Mouse (Mus musculus) kidney, postnatal 0 days (tissue): Measurements from ENCODE around the gene Adam17. TPM values are rescaled to one million over a fixed set of nuclear protein-coding genes. Genes with fewer than 3 reads are reported as not detected.

Experiments
- ATAC-seq: fragments of 200-750 bp; cut with Nextera tagmentation; replicated peaks from 2 replicates; pipeline ENCODE4 v1.8.0; 2017; ENCODE audit warnings: low read depth, moderate number of reproducible peaks, moderate TSS enrichment, moderate library complexity; ENCODE audit not compliant: low FRiP score
- DNase-seq: peaks from one replicate; pipeline ENCODE4 v3.0.0-alpha.2; 2016; ENCODE audit warnings: low spot score
- H3K27ac ChIP-seq: fragments of 300-500 bp; sonication (generic); 2 replicates; pipeline ENCODE4 v1.5.1; 2014; ENCODE audit warnings: mild to moderate bottlenecking
- H3K27me3 ChIP-seq: fragments of 300-500 bp; sonication (generic); 2 replicates; pipeline ENCODE4 v1.6.1; 2014; ENCODE audit warnings: low read length, mixed read lengths; ENCODE audit not compliant: insufficient read depth
- H3K36me3 ChIP-seq: fragments of 300-500 bp; sonication (generic); 2 replicates; pipeline ENCODE4 v1.6.1; 2014; ENCODE audit warnings: low read length, mixed read lengths; ENCODE audit not compliant: insufficient read depth
- H3K4me1 ChIP-seq: fragments of 300-500 bp; sonication (generic); replicated peaks from 2 replicates; pipeline ENCODE4 v1.6.1; 2014; ENCODE audit warnings: antibody characterized with exemption, low read length, mixed read lengths; ENCODE audit not compliant: insufficient read depth
- H3K4me2 ChIP-seq: fragments of 300-500 bp; sonication (generic); 2 replicates; pipeline ENCODE4 v1.6.1; 2014; ENCODE audit warnings: mild to moderate bottlenecking, low read length, moderate library complexity, mixed read lengths
- H3K4me3 ChIP-seq: fragments of 300-500 bp; sonication (generic); replicated peaks from 2 replicates; pipeline ENCODE4 v1.5.1; 2014; ENCODE audit warnings: low read depth, low read length
- H3K9ac ChIP-seq: fragments of 300-500 bp; sonication (generic); 2 replicates; pipeline ENCODE4 v1.6.1; 2014; ENCODE audit warnings: low read depth, low read length
- H3K9me3 ChIP-seq: fragments of 300-500 bp; sonication (generic); replicated peaks from 2 replicates; pipeline ENCODE4 v1.6.1; 2016; ENCODE audit warnings: low read length, inconsistent platforms, mixed read lengths
- CTCF ChIP-seq: IDR thresholded peaks from 2 replicates; pipeline ENCODE4 v1.5.1; 2016; ENCODE audit warnings: antibody characterized with exemption, low read depth, mild to moderate bottlenecking, moderate library complexity
- WGBS: fragments of 180-500 bp; shearing (Covaris S2); extraction: QIAGEN DNeasy Blood & Tissue Kit; methylation state at CpG from one replicate; pipeline ENCODE4 v1.1.7; 2014; 5-methylcytosine and 5-hydroxymethylcytosine counted together
- polyA plus RNA-seq: library from polyadenylated mRNA; unstranded; fragments of >200 nt; fragmentation: Nextera tagmentation; extraction: Ambion mirVana; gene quantifications from 2 replicates; pipeline ENCODE4 v1.2.1, GENCODE M21; 2015

The Adam17 gene
- polyA plus RNA-seq, 1 experiment from 2014 or later, result 34.6 TPM

DNA sequence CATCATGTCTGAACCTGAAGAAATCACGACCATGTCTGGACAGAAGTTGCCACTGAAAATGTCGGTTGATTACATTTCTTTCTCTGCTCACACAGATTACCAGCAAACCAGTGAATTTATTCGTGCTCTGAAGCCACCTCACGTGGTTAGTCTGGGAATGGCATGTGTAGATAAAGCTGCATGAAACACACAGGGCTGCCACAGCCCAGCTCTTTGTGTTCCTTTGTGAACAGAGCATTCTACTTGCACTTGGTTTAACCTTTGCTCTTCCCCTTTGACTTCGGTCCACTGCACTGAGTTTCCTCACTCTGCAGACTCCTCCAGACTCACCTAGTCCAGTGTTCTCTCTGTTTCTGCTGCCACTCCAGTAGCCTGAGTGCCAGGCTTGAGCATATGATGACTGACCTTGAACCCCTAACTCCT, 71.1 kb downstream of the Adam17 start:
- peak; percentile 90 for ATAC-seq
- peaks cover 58% of the 10 kb centered on the region for H3K36me3 ChIP-seq

DNA sequence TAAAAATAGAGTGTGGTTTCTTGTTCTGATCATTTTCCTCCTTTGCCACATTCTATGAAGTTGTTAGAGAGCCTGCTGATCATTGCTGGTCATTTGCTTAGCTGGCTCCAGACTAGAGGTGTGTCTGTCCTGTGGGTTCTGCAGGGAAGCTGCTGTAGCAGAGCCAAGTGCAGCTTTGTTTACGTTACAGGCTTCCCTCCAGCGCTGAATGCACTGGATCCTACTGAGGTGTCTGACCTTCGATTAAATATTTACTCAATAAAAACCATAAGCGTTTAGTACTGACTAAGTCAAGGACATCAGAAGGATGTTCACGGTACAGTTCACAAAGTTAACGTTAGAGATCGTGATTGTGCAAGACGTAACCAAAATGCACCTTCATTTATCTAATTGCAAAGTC, 71.5 kb downstream of the Adam17 start:
- Histone ChIP-seq H3K4me2 (no peak overlapping the region), H3K9me3 (no peaks in the 10 kb centered on the region), H3K36me3 (peaks cover 60% of the 10 kb centered on the region), H3K27me3 (no peaks in the 10 kb centered on the region), H3K9ac (no peak overlapping the region), H3K4me1 (no peaks in the 10 kb centered on the region), H3K4me3 (no peak overlapping the region), H3K27ac (peak overlapping the region; percentile 60; the same call in 1 of the 2 replicates)
- 69% methylated on average over 8 of the region's 8 CpGs for WGBS
- no peak for TF ChIP-seq CTCF
- ATAC-seq, result peak; percentile 82
- peak; percentile 23 for DNase-seq

More for the DNA sequence above, 71.1 kb downstream of the Adam17 start:
- H3K27me3 ChIP-seq, result no peaks in the 10 kb centered on the region
- peak; percentile 36 for DNase-seq
- no peak overlapping the region for H3K4me3 ChIP-seq
- 77% methylated on average over 5 of the region's 5 CpGs for WGBS
- H3K4me1 ChIP-seq, result no peaks in the 10 kb centered on the region
- no peak overlapping the region for H3K9ac ChIP-seq
- no peak for TF ChIP-seq CTCF
- H3K27ac ChIP-seq, result peak overlapping the region; percentile 60
- no peak overlapping the region for H3K4me2 ChIP-seq
- no peaks in the 10 kb centered on the region for H3K9me3 ChIP-seq

DNA sequence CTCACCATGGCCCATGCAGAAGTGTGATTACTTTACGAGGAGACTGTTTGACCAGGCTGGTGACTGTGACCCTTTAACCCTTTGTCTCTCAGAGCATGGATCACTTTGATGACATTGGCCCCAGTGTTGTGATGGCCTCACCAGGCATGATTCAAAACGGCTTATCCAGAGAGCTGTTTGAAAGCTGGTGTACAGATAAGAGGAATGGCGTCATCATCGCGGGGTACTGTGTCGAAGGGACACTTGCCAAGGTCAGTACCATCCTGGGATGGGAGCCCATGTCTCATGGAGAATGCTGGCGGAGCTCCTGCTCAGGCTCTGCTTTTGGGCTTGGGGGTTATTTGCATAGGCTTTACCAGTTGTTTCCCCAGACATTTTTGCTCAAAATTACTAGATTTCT, 72.1 kb downstream of the Adam17 start:
- Histone ChIP-seq H3K4me1 (no peaks in the 10 kb centered on the region), H3K4me2 (no peak overlapping the region), H3K36me3 (peaks cover 60% of the 10 kb centered on the region), H3K9me3 (no peaks in the 10 kb centered on the region), H3K4me3 (no peak overlapping the region), H3K9ac (no peak overlapping the region), H3K27me3 (no peaks in the 10 kb centered on the region), H3K27ac (peak overlapping the region; percentile 60; the same call in 1 of the 2 replicates)
- WGBS, result 88% methylated on average over 7 of the region's 7 CpGs
- ATAC-seq (no peak), DNase-seq (no peak)
- TF ChIP-seq CTCF, result no peak

DNA sequence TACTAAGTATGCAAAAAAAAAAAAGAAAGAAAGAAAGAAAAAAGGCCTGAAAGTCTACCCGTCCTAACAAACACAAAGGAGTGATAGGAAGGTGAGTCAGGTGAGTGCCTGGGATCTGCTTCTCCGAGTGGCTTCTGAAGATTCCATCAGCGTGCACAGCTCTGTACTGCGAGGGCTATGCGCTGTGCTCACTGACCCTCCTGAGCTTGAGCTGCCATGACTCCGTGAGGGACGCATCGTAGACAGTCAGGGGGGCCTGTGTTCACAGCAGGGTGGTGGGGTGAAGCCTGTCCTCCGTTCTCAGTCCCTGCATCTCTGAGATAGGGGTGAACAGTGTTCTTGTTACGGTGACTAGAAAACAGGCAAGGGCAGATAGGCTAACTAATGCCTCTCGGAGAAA, 74.6 kb downstream of the Adam17 start:
- no peak for TF ChIP-seq CTCF
- H3K27me3 ChIP-seq, result no peaks in the 10 kb centered on the region
- no peaks in the 10 kb centered on the region for H3K9me3 ChIP-seq
- H3K9ac ChIP-seq, result no peak overlapping the region
- H3K27ac ChIP-seq, result no peak overlapping the region
- H3K4me1 ChIP-seq, result no peaks in the 10 kb centered on the region
- ATAC-seq (no peak), DNase-seq (no peak)
- peaks cover 73% of the 10 kb centered on the region for H3K36me3 ChIP-seq
- WGBS, result 95% methylated on average over 11 of the region's 11 CpGs
- no peak overlapping the region for H3K4me3 ChIP-seq
- H3K4me2 ChIP-seq, result no peak overlapping the region

DNA sequence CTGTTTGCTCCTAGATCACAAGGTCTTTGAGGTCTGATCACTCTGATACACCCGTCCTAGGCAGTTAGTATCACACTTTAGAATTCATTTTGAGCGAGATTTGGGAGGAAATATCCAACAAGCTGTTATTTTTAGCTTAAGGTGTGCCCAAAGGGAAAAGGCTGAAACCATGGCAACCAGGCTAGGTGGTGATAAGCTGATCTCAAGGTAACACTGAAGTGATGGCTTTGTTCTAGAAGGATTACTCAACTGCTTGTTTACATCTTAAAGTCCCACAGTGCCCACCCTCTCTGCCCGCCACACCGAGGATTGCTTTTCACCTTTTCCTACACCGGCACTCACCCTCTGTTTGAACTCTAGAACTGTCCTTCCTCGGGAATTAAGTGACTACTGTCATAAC, 83.8 kb downstream of the Adam17 start:
- peaks cover 29% of the 10 kb centered on the region for H3K36me3 ChIP-seq
- peaks cover 11% of the 10 kb centered on the region for H3K4me1 ChIP-seq
- no peak overlapping the region for H3K4me3 ChIP-seq
- no peak overlapping the region for H3K4me2 ChIP-seq
- DNase-seq, result no peak
- 82% methylated on average over 6 of the region's 6 CpGs for WGBS
- no peak for TF ChIP-seq CTCF
- ATAC-seq, result no peak
- no peak overlapping the region for H3K27ac ChIP-seq
- H3K9me3 ChIP-seq, result no peaks in the 10 kb centered on the region
- no peak overlapping the region for H3K9ac ChIP-seq
- no peaks in the 10 kb centered on the region for H3K27me3 ChIP-seq

DNA sequence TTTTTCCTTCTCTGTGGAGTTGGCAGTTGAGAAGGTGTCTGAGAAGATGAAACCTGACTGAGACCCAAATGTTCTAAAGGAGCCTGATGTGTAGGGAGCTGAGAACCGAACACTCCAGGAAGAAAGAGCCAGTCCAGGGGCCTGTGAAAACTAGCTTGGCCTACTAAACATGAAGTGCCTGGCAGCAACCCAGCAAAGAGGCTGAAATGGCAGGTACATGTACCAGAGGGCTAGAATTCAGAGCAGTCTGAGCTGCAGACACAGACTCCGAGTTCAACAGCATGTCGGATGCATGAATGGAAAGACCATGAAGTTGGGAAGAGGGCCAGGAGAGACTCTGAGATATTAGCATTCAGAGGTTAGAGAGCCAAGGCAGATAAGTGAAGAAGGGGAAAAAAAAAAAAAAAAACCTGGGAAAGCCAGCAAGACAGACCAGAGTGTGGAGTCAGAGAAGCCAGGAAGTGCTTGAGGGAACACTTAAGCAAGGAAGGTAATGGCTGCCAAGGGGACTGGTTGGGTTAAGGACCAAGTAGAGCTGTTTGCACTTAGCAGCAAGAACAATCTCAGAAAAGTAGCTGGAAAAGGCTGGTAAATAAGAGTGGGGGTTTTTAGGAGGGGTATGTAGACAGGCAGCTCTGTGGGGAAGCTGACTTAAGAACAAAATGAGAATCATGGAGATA, 84.6 kb downstream of the Adam17 start:
- no peak for TF ChIP-seq CTCF
- Histone ChIP-seq H3K4me2 (no peak overlapping the region), H3K27me3 (no peaks in the 10 kb centered on the region), H3K4me1 (peaks cover 11% of the 10 kb centered on the region), H3K9me3 (no peaks in the 10 kb centered on the region), H3K27ac (no peak overlapping the region), H3K36me3 (peaks cover 21% of the 10 kb centered on the region), H3K4me3 (no peak overlapping the region), H3K9ac (no peak overlapping the region)
- DNase-seq, result no peak
- WGBS, result 94% methylated on average over 3 of the region's 3 CpGs
- ATAC-seq, result no peak
